Comparison of ENCODE assay signal across 19 mouse cellular contexts in genomic region chr2:150662007-150662406, GRCm38 (mm10). TPM values are rescaled to one million over a fixed set of nuclear protein-coding genes. Genes with fewer than 3 reads are reported as not detected.
"Had no signal": no experiment of that assay in that cellular context is flagged by ENCODE, and none has a peak within 500 bp of the region (broad histone marks: within the 10 kb centered on the region; RNA-seq: fewer than 3 reads in every experiment).

No protein-coding gene starts in this region.

- H3K27ac ChIP-seq: macrophage; midbrain, embryonic 15.5 days had no signal

- H3K9me3 ChIP-seq: limb, embryonic 15.5 days; liver, embryonic 15.5 days; midbrain, embryonic 15.5 days had no signal

- H3K9ac ChIP-seq: limb, embryonic 15.5 days; liver, embryonic 15.5 days; lung, embryonic 14.5 days; midbrain, embryonic 15.5 days had no signal

- H3K36me3 ChIP-seq: limb, embryonic 15.5 days; midbrain, embryonic 15.5 days had no signal

- ATAC-seq: midbrain, embryonic 15.5 days had no signal

- H3K27me3 ChIP-seq: liver, embryonic 15.5 days; midbrain, embryonic 15.5 days had no signal

- H3K4me3 ChIP-seq: limb, embryonic 15.5 days; liver, embryonic 15.5 days; megakaryocyte, embryonic 14.5 days; midbrain, embryonic 15.5 days had no signal

- H3K4me2 ChIP-seq: limb, embryonic 15.5 days; liver, embryonic 15.5 days; lung, embryonic 14.5 days; midbrain, embryonic 11.5 days; midbrain, embryonic 15.5 days had no signal

- DNase-seq: kidney, adult 18-20 months; kidney, postnatal 36 days; lung, embryonic 14.5 days; lung, postnatal 10 days; thymus, postnatal 36 days had no signal

RNA-seq across cellular contexts. Expression of gene Vsx1, which starts 27.2 kb away (rescaled TPM):
- total RNA-seq: layer of hippocampus, adult 18-20 months; left cerebral cortex, adult 18-20 months; left cerebral cortex, postnatal 25 days had no signal
- polyA plus RNA-seq: intestine, embryonic 14.5 days; kidney, embryonic 16.5 days; limb, embryonic 11.5 days; limb, embryonic 15.5 days; liver, embryonic 15.5 days; lung, embryonic 14.5 days; macrophage; stomach, postnatal 0 days; thymus, postnatal 0 days had no signal
